Comparison of ENCODE assay signal across 8 mouse cellular contexts in the genomic region with DNA sequence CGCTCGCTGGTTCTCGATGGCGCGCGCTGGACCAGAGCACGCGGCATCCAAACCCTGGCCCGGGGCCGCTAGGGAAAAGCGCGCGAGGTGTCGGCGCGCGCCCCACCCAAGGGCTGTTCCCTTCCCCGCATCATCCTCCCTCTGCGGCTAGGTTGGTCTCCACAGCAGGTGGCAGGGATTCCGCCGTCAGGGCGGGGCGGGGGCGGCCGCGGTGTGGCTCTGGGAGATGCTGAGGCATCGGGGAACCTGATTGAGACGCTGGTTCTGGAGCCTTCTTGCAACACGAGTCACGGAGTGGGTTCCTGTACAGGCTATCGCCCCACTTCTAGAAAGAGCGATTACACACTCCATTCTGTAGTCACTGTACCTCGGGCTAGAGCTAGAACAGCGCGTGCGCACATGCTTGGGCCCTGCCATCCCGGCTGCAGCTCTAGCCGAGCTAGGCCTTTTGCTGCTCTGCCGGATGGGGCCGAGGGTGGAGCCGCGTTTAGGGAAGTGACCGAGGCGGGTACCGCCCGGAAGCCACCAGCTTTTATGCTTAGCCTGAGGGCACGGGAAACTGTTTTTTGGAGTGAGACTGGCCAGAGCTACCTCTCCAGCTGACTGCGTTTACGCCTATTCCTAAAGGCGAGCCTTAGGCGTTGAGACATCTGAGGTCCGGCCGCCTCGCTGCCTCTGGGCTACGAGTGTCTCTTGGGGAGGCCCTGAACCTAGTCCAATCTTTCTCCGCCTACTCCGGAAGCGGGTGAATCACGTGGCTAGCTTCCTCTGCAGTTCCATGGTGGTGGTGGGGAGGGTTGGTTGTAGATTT. TPM values are rescaled to one million over a fixed set of nuclear protein-coding genes. Genes with fewer than 3 reads are reported as not detected.
DNase-seq lines count a peak whose midpoint lies in the region; ATAC-seq and TF ChIP-seq lines count a peak whose summit lies in the region.

No protein-coding gene starts in this region.

- TF ChIP-seq CTCF in cortical plate, adult 2 months (IDR thresholded peaks at IDR 0.05; ENCODE audit: extremely low read depth, insufficient read depth, low read length), result no peak

- peaks cover 4% of the 10 kb centered on the region; the same call in 1 of the 2 replicates for H3K4me1 ChIP-seq in cortical plate, adult 2 months (ENCODE audit: control insufficient read depth, insufficient read depth, low read length)

- H3K4me3 ChIP-seq in cortical plate, adult 2 months (ENCODE audit: insufficient read depth, low read length), result peak overlapping the region; percentile 71

- H3K27ac ChIP-seq in cortical plate, adult 2 months (ENCODE audit: insufficient read depth, low read length), result peak overlapping the region; percentile 98

- peak; percentile 81; the same call in 1 of the 2 replicates for TF ChIP-seq POLR2A in cortical plate, adult 2 months (IDR thresholded peaks at IDR 0.05; ENCODE audit: extremely low read depth, insufficient read depth, low read length)

- ATAC-seq in inflammation-experienced regulatory T-cells, adult 6 months, result peak; percentile 42
- peak; percentile 33 for ATAC-seq in megakaryocyte progenitor cell, adult 5-6 weeks (replicated peaks; ENCODE audit: poor library complexity)

- peak; percentile 87 for DNase-seq in T-cell, adult 2 months (ENCODE audit: low spot score)
- DNase-seq in gastrocnemius, postnatal 10 days, result peak; percentile 78
- DNase-seq in left cerebral cortex, postnatal 10 days (ENCODE audit: extremely low spot score in 1 of 2, low spot score in 2 of 2), result peak; percentile 78 to 90
- peak; percentile 68 for DNase-seq in right cerebral cortex, postnatal 14 days
- peak; percentile 78 to 79 for DNase-seq in urinary bladder, postnatal 4 days (ENCODE audit: low spot score in 2 of 2)

- intact Hi-C loops in left cerebral cortex, postnatal 10 days (cut with DNase I), result no loop called here

RNA-seq across cellular contexts. Expression of a gene that starts 0.8 kb away (rescaled TPM):
- polyA plus RNA-seq in cortical plate, adult 2 months (2012; rRNA removed), result 1,356 and 1,455 TPM in 2 replicates
- total RNA-seq in gastrocnemius, postnatal 10 days (2021), result 100 to 1,000 TPM; 305 to 378 TPM
- 1,000 to 10,000 TPM; 1,933 to 3,699 (median 2,060) TPM for polyA plus RNA-seq in inflammation-experienced regulatory T-cells, adult 6 months (2017; shearing (Covaris generic))
- 1,000 to 10,000 TPM; 1,943 to 1,967 TPM for total RNA-seq in left cerebral cortex, postnatal 10 days (2021)
- 1,737 and 1,793 TPM in 2 replicates for total RNA-seq in megakaryocyte progenitor cell, adult 5-6 weeks (2015)
- 1,233 and 1,355 TPM in 2 replicates for total RNA-seq in megakaryocyte progenitor cell, adult 5-6 weeks (2017)

RNA-seq across cellular contexts. Expression of a gene that starts 2.9 kb away (rescaled TPM):
- 38.6 and 39.5 TPM in 2 replicates for polyA plus RNA-seq in cortical plate, adult 2 months (2012; rRNA removed)
- 10 to 100 TPM; 24.7 to 29.9 TPM for total RNA-seq in gastrocnemius, postnatal 10 days (2021)
- polyA plus RNA-seq in inflammation-experienced regulatory T-cells, adult 6 months (2017; shearing (Covaris generic)), result 10 to 100 TPM; 34.4 to 61.6 (median 36.6) TPM
- total RNA-seq in left cerebral cortex, postnatal 10 days (2021), result 10 to 100 TPM; 32.2 to 33.3 TPM
- total RNA-seq in megakaryocyte progenitor cell, adult 5-6 weeks (2015), result 20.4 and 28.8 TPM in 2 replicates
- 10.3 and 11.6 TPM in 2 replicates for total RNA-seq in megakaryocyte progenitor cell, adult 5-6 weeks (2017)

RNA-seq across cellular contexts. Expression of a gene that starts 12.5 kb away (rescaled TPM):
- 4.7 and 5.7 TPM in 2 replicates for polyA plus RNA-seq in cortical plate, adult 2 months (2012; rRNA removed)
- total RNA-seq in gastrocnemius, postnatal 10 days (2021), result 1 to 10 TPM in 1 of 2 experiments, under 1 TPM in 1; 0.47 to 1.4 TPM
- polyA plus RNA-seq in inflammation-experienced regulatory T-cells, adult 6 months (2017; shearing (Covaris generic)), result under 1 TPM; 0.44 to 0.82 (median 0.70) TPM
- 1 to 10 TPM; 4.8 to 5.4 TPM for total RNA-seq in left cerebral cortex, postnatal 10 days (2021)
- 0.66 and 1.7 TPM in 2 replicates for total RNA-seq in megakaryocyte progenitor cell, adult 5-6 weeks (2015)
- 1.5 TPM in 1 of 2 replicates, not detected in the other for total RNA-seq in megakaryocyte progenitor cell, adult 5-6 weeks (2017)

RNA-seq across cellular contexts. Expression of a gene that starts 17.3 kb away (rescaled TPM):
- polyA plus RNA-seq in cortical plate, adult 2 months (2012; rRNA removed), result 24.5 and 27.1 TPM in 2 replicates
- total RNA-seq in gastrocnemius, postnatal 10 days (2021), result 10 to 100 TPM; 29.9 to 42.9 TPM
- 1 to 10 TPM; 2.9 to 4.3 (median 3.8) TPM for polyA plus RNA-seq in inflammation-experienced regulatory T-cells, adult 6 months (2017; shearing (Covaris generic))
- 10 to 100 TPM; 18.3 to 18.6 TPM for total RNA-seq in left cerebral cortex, postnatal 10 days (2021)
- total RNA-seq in megakaryocyte progenitor cell, adult 5-6 weeks (2015), result 0.54 TPM in 1 of 2 replicates, not detected in the other
- total RNA-seq in megakaryocyte progenitor cell, adult 5-6 weeks (2017), result not detected in 2 replicates

RNA-seq across cellular contexts. Expression of a gene that starts 19.2 kb away (rescaled TPM):
- polyA plus RNA-seq in cortical plate, adult 2 months (2012; rRNA removed), result 150 and 162 TPM in 2 replicates
- total RNA-seq in gastrocnemius, postnatal 10 days (2021), result 1 to 10 TPM; 5.1 to 7.2 TPM
- polyA plus RNA-seq in inflammation-experienced regulatory T-cells, adult 6 months (2017; shearing (Covaris generic)), result 10 to 100 TPM; 11.7 to 26.7 (median 20.0) TPM
- 10 to 100 TPM; 76.9 to 77.8 TPM for total RNA-seq in left cerebral cortex, postnatal 10 days (2021)
- total RNA-seq in megakaryocyte progenitor cell, adult 5-6 weeks (2015), result 0.73 and 2.8 TPM in 2 replicates
- total RNA-seq in megakaryocyte progenitor cell, adult 5-6 weeks (2017), result 1.7 and 1.9 TPM in 2 replicates

Comparison
In these comparisons a context has a peak if more than half of its experiments do, and no peak if none do; other contexts are left out.
1. Peak in every context shown above with its lines: DNase-seq, ATAC-seq, H3K4me3 ChIP-seq and H3K27ac ChIP-seq.